9 mouse cellular contexts compared by ENCODE assay signal in the genomic region with DNA sequence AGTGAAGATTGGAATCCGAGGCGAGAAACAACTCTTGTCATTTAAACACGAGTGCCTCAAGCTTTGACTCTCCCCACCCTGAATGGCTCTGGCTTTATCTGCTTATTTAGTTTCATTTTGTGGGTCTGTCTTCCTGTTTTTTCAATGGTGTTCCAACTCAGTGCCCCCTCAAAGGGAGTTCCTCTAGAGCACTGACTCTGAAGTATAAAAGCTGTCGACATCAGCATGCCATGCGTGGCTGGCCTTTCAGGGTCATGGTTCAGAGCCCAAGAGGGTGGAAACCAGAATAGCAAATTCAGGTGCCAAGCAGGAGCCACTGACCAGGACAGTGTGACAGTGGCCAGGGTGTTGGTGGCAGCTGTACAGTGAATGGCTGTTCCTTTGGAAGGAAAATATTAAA.
A peak's percentile ranks its signal among the peaks of the same experiment; 100 is the strongest.
DNase-seq lines count a peak whose midpoint lies in the region; ATAC-seq lines count a peak whose summit lies in the region.
"Had no signal": no experiment of that assay in that cellular context is flagged by ENCODE, and none has a peak within 500 bp of the region (broad histone marks: within the 10 kb centered on the region; RNA-seq: fewer than 3 reads in every experiment).

No protein-coding gene starts in this region.

- DNase-seq in heart, adult 11 months: peak; percentile 94
- peak; percentile 50 for DNase-seq in MEL-GATA-1-ER (ENCODE audit: extremely low read depth, low read depth)
- DNase-seq in kidney, adult 8-10 months: peak; percentile 77 to 78
- no peak for DNase-seq in retina, embryonic 14.5 days (ENCODE audit: low spot score)
- no peak for DNase-seq in ovary, adult 18-20 months (ENCODE audit: low spot score)

- 65% methylated on average over 5 of the region's 5 CpGs for WGBS in heart, embryonic 11.5 days (ENCODE audit: insufficient replicate concordance)
- WGBS in neural tube, embryonic 15.5 days: 66% methylated on average over 5 of the region's 5 CpGs

- peaks cover 2% of the 10 kb centered on the region; the same call in 1 of the 2 replicates for H3K36me3 ChIP-seq in heart, embryonic 11.5 days (ENCODE audit: control insufficient read depth, insufficient read depth, low read length)
- peaks cover 22% of the 10 kb centered on the region; the same call in 1 of the 2 replicates for H3K36me3 ChIP-seq in neural tube, embryonic 15.5 days

- H3K4me1 ChIP-seq in heart, embryonic 11.5 days (ENCODE audit: control insufficient read depth, insufficient read depth, low read length): no peaks in the 10 kb centered on the region
- H3K4me1 ChIP-seq in neural tube, embryonic 15.5 days: no peaks in the 10 kb centered on the region

- H3K27ac ChIP-seq in heart, embryonic 11.5 days (ENCODE audit: low read depth, low read length): no peak overlapping the region
- no peak overlapping the region for H3K27ac ChIP-seq in neural tube, embryonic 15.5 days (replicated peaks)

- ATAC-seq in heart, embryonic 11.5 days (replicated peaks; ENCODE audit: insufficient number of reproducible peaks, low FRiP score, low TSS enrichment): no peak
- 0 out of 2 replicates have a peak, but pooled peaks have one; percentile 44 for ATAC-seq in megakaryocyte-erythroid progenitor cell, adult 5-6 weeks (replicated peaks; ENCODE audit: low FRiP score, low TSS enrichment, poor library complexity, severe bottlenecking)
- ATAC-seq in neural tube, embryonic 15.5 days (ENCODE audit: low FRiP score): no peak

- no peak overlapping the region for H3K4me2 ChIP-seq in heart, embryonic 11.5 days
- H3K4me2 ChIP-seq in neural tube, embryonic 15.5 days: no peak overlapping the region
- H3K4me2 ChIP-seq: midbrain, embryonic 11.5 days had no signal

- no peak overlapping the region for H3K4me3 ChIP-seq in heart, embryonic 11.5 days (ENCODE audit: low read depth, low read length)
- H3K4me3 ChIP-seq in neural tube, embryonic 15.5 days (replicated peaks): no peak overlapping the region

- no peaks in the 10 kb centered on the region for H3K27me3 ChIP-seq in heart, embryonic 11.5 days (ENCODE audit: control insufficient read depth, insufficient read depth, low read length)
- H3K27me3 ChIP-seq in neural tube, embryonic 15.5 days (replicated peaks): no peaks in the 10 kb centered on the region

- H3K9ac ChIP-seq in heart, embryonic 11.5 days (ENCODE audit: low read depth, low read length): no peak overlapping the region
- no peak overlapping the region for H3K9ac ChIP-seq in neural tube, embryonic 15.5 days (replicated peaks)

- no peaks in the 10 kb centered on the region for H3K9me3 ChIP-seq in heart, embryonic 11.5 days (replicated peaks; ENCODE audit: control insufficient read depth, low read length)
- no peaks in the 10 kb centered on the region for H3K9me3 ChIP-seq in neural tube, embryonic 15.5 days (replicated peaks)

Comparison
In these comparisons a context has a peak if more than half of its experiments do, and no peak if none do; other contexts are left out.
1. DNase-seq: peak in heart, adult 11 months (single experiment), MEL-GATA-1-ER (single experiment) and kidney, adult 8-10 months (2 of 2); none in retina, embryonic 14.5 days (single experiment) and ovary, adult 18-20 months (single experiment).